Mouse (Mus musculus) brain, embryonic 14.5 days (tissue): ENCODE results near the gene Cabp2. TPM values are rescaled to one million over a fixed set of nuclear protein-coding genes. Genes with fewer than 3 reads are reported as not detected.
"Not testable (repeated sequence)": the region's sequence is repeated elsewhere in the genome, so short reads cannot be mapped to it uniquely, and the experiment has no call there.

Experiments used
- DNase-seq: peaks from one replicate; pipeline ENCODE4 v3.0.0-alpha.2; 2011; ENCODE audit warnings: low read depth
- CTCF ChIP-seq: fragments of 200-500 bp; IDR thresholded peaks from 2 replicates; pipeline ENCODE4 v1.5.1; 2012; ENCODE audit warnings: inconsistent platforms, mild to moderate bottlenecking, moderate library complexity, borderline replicate concordance; ENCODE audit not compliant: insufficient read depth, insufficient read length; ENCODE audit errors: extremely low read depth
- POLR2A ChIP-seq: fragments of 200-500 bp; IDR thresholded peaks from 2 replicates; pipeline ENCODE4 v1.6.1; 2012; ENCODE audit warnings: mild to moderate bottlenecking, inconsistent platforms, borderline replicate concordance; ENCODE audit not compliant: poor library complexity, insufficient read depth, insufficient read length, severe bottlenecking; ENCODE audit errors: extremely low read depth
- polyA plus RNA-seq: library from polyadenylated mRNA; depleted of rRNA; stranded (reverse); fragments of >200 nt; gene quantifications from 2 replicates; pipeline ENCODE4 v1.2.3, GENCODE M21; 2012

Cabp2 gene
- polyA plus RNA-seq, 1 experiment, result not detected

GRCm38 (mm10) chr19:4112063-4112960 is 30.9 kb downstream of the Cabp2 start:
- no peak for TF ChIP-seq POLR2A
- TF ChIP-seq CTCF, result no peak
- DNase-seq, result no peak

GRCm38 (mm10) chr19:4113186-4113805 is 31.9 kb downstream of the Cabp2 start:
- DNase-seq, result peak; percentile 53
- TF ChIP-seq CTCF (no peak), POLR2A (no peak)

GRCm38 (mm10) chr19:4113806-4114230 is 32.4 kb downstream of the Cabp2 start:
- no peak for DNase-seq
- TF ChIP-seq CTCF (no peak), POLR2A (no peak)

GRCm38 (mm10) chr19:4114551-4114950 is 33.2 kb downstream of the Cabp2 start:
- TF ChIP-seq CTCF (no peak), POLR2A (no peak)
- no peak for DNase-seq

GRCm38 (mm10) chr19:4115144-4115543 is 33.8 kb downstream of the Cabp2 start:
- no peak for DNase-seq
- TF ChIP-seq CTCF (no peak), POLR2A (no peak)

- DNase-seq, result no peak
- no peak for TF ChIP-seq CTCF
- no peak for TF ChIP-seq POLR2A
Measured at GRCm38 (mm10) chr19:4115816-4116215, 34.4 kb downstream of the Cabp2 start.

GRCm38 (mm10) chr19:4117006-4117405 is 35.6 kb downstream of the Cabp2 start:
- no peak for TF ChIP-seq POLR2A
- DNase-seq, result no peak

- TF ChIP-seq POLR2A (no peak), CTCF (no peak)
- DNase-seq, result no peak
Measured at GRCm38 (mm10) chr19:4118350-4118749, 37.0 kb downstream of the Cabp2 start.

- no peak for TF ChIP-seq POLR2A
- no peak for TF ChIP-seq CTCF
- no peak for DNase-seq
Measured at GRCm38 (mm10) chr19:4119716-4120487, 38.5 kb downstream of the Cabp2 start.

- TF ChIP-seq CTCF, result no peak
Measured at GRCm38 (mm10) chr19:4120496-4120895, 39.1 kb downstream of the Cabp2 start.

GRCm38 (mm10) chr19:4121097-4121805 is 39.9 kb downstream of the Cabp2 start:
- TF ChIP-seq POLR2A, result 0 out of 2 replicates have a peak, but pooled peaks have one; percentile 16
- TF ChIP-seq CTCF, result no peak

More at GRCm38 (mm10) chr19:4120496-4120895, 39.1 kb downstream of the Cabp2 start:
- DNase-seq, result no peak

GRCm38 (mm10) chr19:4121896-4122295 is 40.5 kb downstream of the Cabp2 start:
- DNase-seq, result not testable (repeated sequence)

More at GRCm38 (mm10) chr19:4121097-4121805, 39.9 kb downstream of the Cabp2 start:
- DNase-seq, result peak; percentile 99
